Mouse (Mus musculus): Measurements from ENCODE around the gene Kcnh6.

Gene Kcnh6

GRCm38 (mm10) chr11:106007821-106008220 is at the start of gene Kcnh6:
Gene Kcnh6, plus strand, starts transcription at chr11:106008124.
- peak; percentile 55 to 63 for DNase-seq (ENCODE audit: low spot score in 2 of 2)

- DNase-seq (ENCODE audit: low spot score in 2 of 2) = no peak
Observed at GRCm38 (mm10) chr11:105958566-105958965, 49.4 kb upstream of the Kcnh6 start.

GRCm38 (mm10) chr11:105959355-105959754 is 48.6 kb upstream of the Kcnh6 start:
- no peak for DNase-seq (ENCODE audit: low spot score in 2 of 2)

GRCm38 (mm10) chr11:105964691-105965090 is 43.2 kb upstream of the Kcnh6 start:
- no peak for DNase-seq (ENCODE audit: low spot score in 2 of 2)

GRCm38 (mm10) chr11:105966288-105966687 is 41.6 kb upstream of the Kcnh6 start:
- DNase-seq (ENCODE audit: low spot score in 2 of 2) = no peak

- no peak for DNase-seq (ENCODE audit: low spot score in 2 of 2)
Observed at GRCm38 (mm10) chr11:105967741-105968574, 40.0 kb upstream of the Kcnh6 start, which contains the start of gene Ace. Gene Ace, plus strand, starts transcription at chr11:105967945.

- DNase-seq (ENCODE audit: low spot score in 2 of 2) = no peak
Observed at GRCm38 (mm10) chr11:105968948-105969347, 39.0 kb upstream of the Kcnh6 start.

GRCm38 (mm10) chr11:105969516-105969915 is 38.4 kb upstream of the Kcnh6 start:
- peak; percentile 60 to 66 for DNase-seq (ENCODE audit: low spot score in 2 of 2)

GRCm38 (mm10) chr11:105974593-105974992 is 33.3 kb upstream of the Kcnh6 start:
- DNase-seq (ENCODE audit: low spot score in 2 of 2) = no peak

- no peak for DNase-seq (ENCODE audit: low spot score in 2 of 2)
Observed at GRCm38 (mm10) chr11:105975050-105975449, 32.9 kb upstream of the Kcnh6 start.

GRCm38 (mm10) chr11:105975636-105976035 is 32.3 kb upstream of the Kcnh6 start:
- DNase-seq (ENCODE audit: low spot score in 2 of 2) = no peak

- no peak for DNase-seq (ENCODE audit: low spot score in 2 of 2)
Observed at GRCm38 (mm10) chr11:105978232-105978631, 29.7 kb upstream of the Kcnh6 start.

- no peak for DNase-seq (ENCODE audit: low spot score in 2 of 2)
Observed at GRCm38 (mm10) chr11:105978634-105979033, 29.3 kb upstream of the Kcnh6 start.

GRCm38 (mm10) chr11:105984452-105984851 is 23.5 kb upstream of the Kcnh6 start:
- DNase-seq (ENCODE audit: low spot score in 2 of 2) = no peak

- no peak for DNase-seq (ENCODE audit: low spot score in 2 of 2)
Observed at GRCm38 (mm10) chr11:105987446-105987845, 20.5 kb upstream of the Kcnh6 start.

GRCm38 (mm10) chr11:105989446-105989845 is 18.5 kb upstream of the Kcnh6 start:
- DNase-seq (ENCODE audit: low spot score in 2 of 2) = no peak

GRCm38 (mm10) chr11:105990231-105990630 is 17.7 kb upstream of the Kcnh6 start:
- no peak for DNase-seq (ENCODE audit: low spot score in 2 of 2)

- DNase-seq (ENCODE audit: low spot score in 2 of 2) = no peak
Observed at GRCm38 (mm10) chr11:105994375-105994774, 13.5 kb upstream of the Kcnh6 start, which contains the start of gene Ace3. Gene Ace3, plus strand, starts transcription at chr11:105994675.

GRCm38 (mm10) chr11:106000062-106000461 is 7.9 kb upstream of the Kcnh6 start:
- DNase-seq (ENCODE audit: low spot score in 2 of 2) = no peak

- no peak for DNase-seq (ENCODE audit: low spot score in 2 of 2)
Observed at GRCm38 (mm10) chr11:106001718-106002117, 6.2 kb upstream of the Kcnh6 start.

- no peak for DNase-seq (ENCODE audit: low spot score in 2 of 2)
Observed at GRCm38 (mm10) chr11:106004576-106004975, 3.3 kb upstream of the Kcnh6 start.

GRCm38 (mm10) chr11:106005970-106006369 is 2.0 kb upstream of the Kcnh6 start:
- DNase-seq (ENCODE audit: low spot score in 2 of 2) = no peak

GRCm38 (mm10) chr11:106012711-106013110 is 4.8 kb downstream of the Kcnh6 start:
- DNase-seq (ENCODE audit: low spot score in 2 of 2) = no peak
